Mouse (Mus musculus) small intestine, adult 2 months (tissue): ENCODE results near the gene Plcb4.

Experiments
- CTCF ChIP-seq: fragments of 200-500 bp; IDR thresholded peaks from 2 replicates; pipeline ENCODE4 v1.5.1; 2012; ENCODE audit warnings: low read depth, mild to moderate bottlenecking, control low read depth, inconsistent platforms, low read length, moderate library complexity, mixed read lengths; ENCODE audit not compliant: insufficient replicate concordance, insufficient read length; ENCODE audit errors: extremely low read depth
- POLR2A ChIP-seq: fragments of 200-500 bp; IDR thresholded peaks from 2 replicates; pipeline ENCODE4 v1.6.1; 2012; ENCODE audit warnings: low read depth, mild to moderate bottlenecking, control low read depth, inconsistent platforms, low read length, moderate library complexity

DNA sequence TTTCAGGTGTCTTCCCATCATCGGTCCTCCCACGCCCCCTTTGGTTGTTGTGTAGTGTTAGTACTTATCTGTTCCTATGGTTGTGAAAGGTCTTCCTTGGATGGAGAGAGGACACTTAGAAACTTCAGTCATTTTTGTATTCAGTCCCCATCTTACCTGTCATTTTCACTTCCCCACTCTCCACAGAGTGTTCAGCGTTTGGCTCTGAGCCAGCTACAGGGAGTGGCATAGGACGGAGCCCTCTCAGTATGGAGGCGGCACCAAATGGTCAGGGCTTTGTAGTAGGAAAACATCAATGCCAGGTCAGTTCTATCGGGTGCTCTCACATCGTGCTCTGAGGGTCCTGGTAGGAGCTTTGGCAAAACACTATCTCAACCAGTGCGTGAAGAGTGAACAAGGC is 85.9 kb downstream of the Plcb4 start:
- no peak for TF ChIP-seq POLR2A
- TF ChIP-seq CTCF = no peak
